Mouse (Mus musculus): ENCODE measurements around the gene Trhr2.
"Not testable (repeated sequence)": the region's sequence is repeated elsewhere in the genome, so short reads cannot be mapped to it uniquely, and the experiment has no call there.

Trhr2 gene

GRCm38 (mm10) chr8:122332753-122333506 is 27.6 kb downstream of the Trhr2 start:
- DNase-seq (ENCODE audit: extremely low spot score, low read depth, low spot score): peak; percentile 44

- DNase-seq (ENCODE audit: extremely low spot score, low read depth, low spot score): no peak
Measured at GRCm38 (mm10) chr8:122331134-122331523, 29.4 kb downstream of the Trhr2 start.

GRCm38 (mm10) chr8:122330446-122331133 is 30.0 kb downstream of the Trhr2 start:
- no peak for DNase-seq (ENCODE audit: extremely low spot score, low read depth, low spot score)

- DNase-seq (ENCODE audit: extremely low spot score, low read depth, low spot score): no peak
Measured at GRCm38 (mm10) chr8:122329553-122330239, 30.9 kb downstream of the Trhr2 start.

GRCm38 (mm10) chr8:122329072-122329471 is 31.5 kb downstream of the Trhr2 start:
- no peak for DNase-seq (ENCODE audit: extremely low spot score, low read depth, low spot score)

- DNase-seq (ENCODE audit: extremely low spot score, low read depth, low spot score): no peak
Measured at GRCm38 (mm10) chr8:122326114-122326542, 34.4 kb downstream of the Trhr2 start.

GRCm38 (mm10) chr8:122325196-122325595 is 35.4 kb downstream of the Trhr2 start:
- no peak for DNase-seq (ENCODE audit: extremely low spot score, low read depth, low spot score)

GRCm38 (mm10) chr8:122323951-122324402 is 36.6 kb downstream of the Trhr2 start:
- DNase-seq (ENCODE audit: extremely low spot score, low read depth, low spot score): not testable (repeated sequence)

GRCm38 (mm10) chr8:122322792-122323191 is 37.8 kb downstream of the Trhr2 start:
- DNase-seq (ENCODE audit: extremely low spot score, low read depth, low spot score): no peak

GRCm38 (mm10) chr8:122322126-122322525 is 38.4 kb downstream of the Trhr2 start:
- DNase-seq (ENCODE audit: extremely low spot score, low read depth, low spot score): no peak

GRCm38 (mm10) chr8:122321455-122321921 is 39.1 kb downstream of the Trhr2 start:
- no peak for DNase-seq (ENCODE audit: extremely low spot score, low read depth, low spot score)

GRCm38 (mm10) chr8:122320541-122320940 is 40.0 kb downstream of the Trhr2 start:
- DNase-seq (ENCODE audit: extremely low spot score, low read depth, low spot score): no peak

- DNase-seq (ENCODE audit: extremely low spot score, low read depth, low spot score): no peak
Measured at GRCm38 (mm10) chr8:122319708-122320075, 40.9 kb downstream of the Trhr2 start.

GRCm38 (mm10) chr8:122319045-122319707 is 41.4 kb downstream of the Trhr2 start:
- DNase-seq (ENCODE audit: extremely low spot score, low read depth, low spot score): no peak

- no peak for DNase-seq (ENCODE audit: extremely low spot score, low read depth, low spot score)
Measured at GRCm38 (mm10) chr8:122317918-122318475, 42.5 kb downstream of the Trhr2 start.

- DNase-seq (ENCODE audit: extremely low spot score, low read depth, low spot score): no peak
Measured at GRCm38 (mm10) chr8:122316402-122316801, 44.1 kb downstream of the Trhr2 start.

- no peak for DNase-seq (ENCODE audit: extremely low spot score, low read depth, low spot score)
Measured at GRCm38 (mm10) chr8:122314899-122315496, 45.5 kb downstream of the Trhr2 start.

GRCm38 (mm10) chr8:122313310-122313709 is 47.2 kb downstream of the Trhr2 start:
- DNase-seq (ENCODE audit: extremely low spot score, low read depth, low spot score): no peak

GRCm38 (mm10) chr8:122312553-122312952 is 48.0 kb downstream of the Trhr2 start:
- DNase-seq (ENCODE audit: extremely low spot score, low read depth, low spot score): no peak

- DNase-seq (ENCODE audit: extremely low spot score, low read depth, low spot score): no peak
Measured at GRCm38 (mm10) chr8:122311115-122311514, 49.4 kb downstream of the Trhr2 start.
